Mouse (Mus musculus): ENCODE results near the gene Prpsap1. TPM values are rescaled to one million over a fixed set of nuclear protein-coding genes. Genes with fewer than 3 reads are reported as not detected.

The Prpsap1 gene
- total and polyA plus RNA-seq, 3 experiments, result 79.8 to 114 (median 114) TPM

DNA sequence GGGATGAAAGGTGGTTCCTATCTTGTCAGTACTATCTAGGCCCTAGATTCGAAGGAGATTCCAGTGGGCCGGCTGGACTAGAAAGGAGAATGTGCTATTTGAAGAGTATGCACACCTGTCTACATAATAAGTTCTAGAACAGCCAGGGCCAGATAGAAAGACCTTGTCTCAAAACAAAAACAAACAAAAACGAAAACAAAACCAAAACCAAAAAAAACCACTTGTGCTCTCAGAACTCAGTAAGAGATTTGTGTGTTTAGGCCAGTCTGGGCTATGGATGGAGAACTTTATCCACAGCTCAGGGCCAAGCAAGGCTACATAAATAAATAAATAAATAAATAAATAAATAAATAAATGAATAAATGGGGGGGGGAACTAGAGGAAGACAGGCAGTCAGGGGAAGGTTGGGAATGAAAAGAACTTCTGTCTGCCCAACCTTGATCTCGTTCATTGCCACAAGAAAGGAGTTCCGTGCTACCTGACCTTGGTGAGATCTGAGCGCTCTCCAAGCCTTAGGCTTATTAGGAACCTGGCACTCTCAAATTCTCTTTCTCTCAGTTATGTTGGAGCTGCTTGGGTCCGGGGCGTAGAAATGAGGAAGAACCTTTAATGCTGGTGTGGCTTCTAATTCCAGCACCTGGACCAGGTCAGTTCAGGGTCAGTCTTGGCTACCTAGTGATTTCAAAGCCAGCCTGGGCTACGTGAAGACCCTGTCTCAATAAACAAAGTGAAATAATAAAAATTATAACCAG is 64.0 kb downstream of the Prpsap1 start:
- H3K79me2 ChIP-seq (replicated peaks; ENCODE audit: control insufficient read depth, extremely low read depth, insufficient read depth, poor library complexity, severe bottlenecking), result peaks cover 9% of the 10 kb centered on the region
- in situ Hi-C loops (cut with MboI; ENCODE audit: low pct_ligation_motif_present, low pct_unique_long_range_greater_than_20kb, low sequenced_read_pairs), result no loop called here
- H3K4me1 ChIP-seq (ENCODE audit: control insufficient read depth in 1 of 2, insufficient read depth in 2 of 2), result peaks cover 29 to 71% of the 10 kb centered on the region in 2 experiments
- dilution Hi-C loops (cut with MboI; ENCODE audit: extremely low pct_ligation_motif_present, extremely low pct_unique_long_range_greater_than_20kb, low sequenced_read_pairs), result no loop called here
- no peaks in the 10 kb centered on the region for H3K27me3 ChIP-seq (replicated peaks)
- peak overlapping the region; percentile 79 for H3K27ac ChIP-seq (ENCODE audit: insufficient read depth, low read depth)
- H3K9me3 ChIP-seq (replicated peaks; ENCODE audit: low read length), result no peaks in the 10 kb centered on the region
- DNase-seq (ENCODE audit: extremely low read depth), result no peak
- H3K36me3 ChIP-seq (replicated peaks in 1 of 2; ENCODE audit: control insufficient read depth in 1 of 2, insufficient read depth in 1 of 2, low read length in 1 of 2), result peaks cover 2 to 3% of the 10 kb centered on the region in 2 experiments
- H3K4me3 ChIP-seq (replicated peaks in 1 of 3; ENCODE audit: low read depth in 2 of 3, low read length in 2 of 3, poor library complexity in 1 of 3), result no peak overlapping the region
- H3K9ac ChIP-seq (ENCODE audit: insufficient read depth, low read depth), result peak overlapping the region; percentile 32
- TF ChIP-seq TBP (conservative IDR thresholded peaks at IDR 0.05; ENCODE audit: low read depth, low read length) (no peak), POLR2A (IDR thresholded peaks at IDR 0.05; ENCODE audit: low read depth, low read length) (no peak), JUN (IDR thresholded peaks at IDR 0.05; ENCODE audit: insufficient read depth, low read depth, low read length) (no peak), POLR2AphosphoS2 (IDR thresholded peaks at IDR 0.05; ENCODE audit: low read depth, low read length) (no peak), UBTF (IDR thresholded peaks at IDR 0.05; ENCODE audit: low read depth, low read length) (no peak), MAX (IDR thresholded peaks at IDR 0.05; ENCODE audit: low read length) (no peak), MEF2A (IDR thresholded peaks at IDR 0.05; ENCODE audit: borderline replicate concordance, low read depth, low read length) (no peak), ETS1 (conservative IDR thresholded peaks at IDR 0.05; ENCODE audit: low read depth, low read length) (peak; percentile 53; the same call in 1 of the 2 replicates), SIN3A (IDR thresholded peaks at IDR 0.05; ENCODE audit: low read length) (no peak), IRF4 (IDR thresholded peaks at IDR 0.05; ENCODE audit: low read depth, low read length) (0 out of 2 replicates have a peak, but pooled peaks have one; percentile 63), ELF1 (IDR thresholded peaks at IDR 0.05; ENCODE audit: low read depth, low read length) (peak; percentile 18; the same call in 1 of the 2 replicates), CHD2 (IDR thresholded peaks at IDR 0.05; ENCODE audit: low read length) (no peak), GABPA (IDR thresholded peaks at IDR 0.05; ENCODE audit: insufficient replicate concordance, low read depth, low read length) (no peak), HCFC1 (IDR thresholded peaks at IDR 0.05; ENCODE audit: low read depth, low read length) (no peak), NRF1 (IDR thresholded peaks at IDR 0.05; ENCODE audit: low read depth, low read length) (no peak), SMC3 (IDR thresholded peaks at IDR 0.05; ENCODE audit: low read depth, low read length) (no peak), ZNF384 (IDR thresholded peaks at IDR 0.05; ENCODE audit: low read depth, low read length) (peak; percentile 53), MAFK (IDR thresholded peaks at IDR 0.05; ENCODE audit: insufficient replicate concordance, low read length) (no peak), EP300 (IDR thresholded peaks at IDR 0.05; ENCODE audit: low read length) (peak; percentile 52; the same call in 1 of the 2 replicates), BHLHE40 (IDR thresholded peaks at IDR 0.05; ENCODE audit: low read depth, low read length) (peak; percentile 48; the same call in 1 of the 2 replicates)
- H3K4me2 ChIP-seq (ENCODE audit: insufficient read depth, low read depth, poor library complexity, severe bottlenecking), result peak overlapping the region; percentile 74

Measured in CH12.LX (cell line).